Mouse (Mus musculus): Measurements from ENCODE around the gene Lrrc36. TPM values are rescaled to one million over a fixed set of nuclear protein-coding genes. Genes with fewer than 3 reads are reported as not detected.

The Lrrc36 gene
- total RNA-seq, 2 experiments from 2014 or later = 0.27 TPM; not detected in 1

- H3K4me3 ChIP-seq = no peak overlapping the region
- DNase-seq (ENCODE audit: extremely low spot score in 1 of 2, low spot score in 2 of 2) = peak in 1 of 2 experiments; percentile 37
- no peak overlapping the region for H3K27ac ChIP-seq
- TF ChIP-seq CTCF (IDR thresholded peaks at IDR 0.05) = peak; percentile 83
- intact Hi-C loops (cut with DNase I) = loop anchor here (2.0 kb wide), 1 partner anchor 39 kb away; no protein-coding TSS in a partner anchor
Measured at GRCm38 (mm10) chr8:105397747-105398146, 15.6 kb upstream of the Lrrc36 start.

- H3K27ac ChIP-seq = no peak overlapping the region
- intact Hi-C loops (cut with DNase I) = no loop called here
- DNase-seq (ENCODE audit: extremely low spot score in 1 of 2, low spot score in 2 of 2) = no peak
- TF ChIP-seq CTCF (IDR thresholded peaks at IDR 0.05) = no peak
- H3K4me3 ChIP-seq = no peak overlapping the region
Measured at GRCm38 (mm10) chr8:105400016-105400415, 13.4 kb upstream of the Lrrc36 start.

GRCm38 (mm10) chr8:105403467-105403866, 9.9 kb upstream of the Lrrc36 start:
- no peak for TF ChIP-seq CTCF (IDR thresholded peaks at IDR 0.05)
- DNase-seq (ENCODE audit: extremely low spot score in 1 of 2, low spot score in 2 of 2) = no peak
- intact Hi-C loops (cut with DNase I) = no loop called here
- Histone ChIP-seq H3K4me3 (no peak overlapping the region), H3K27ac (no peak overlapping the region)

- DNase-seq (ENCODE audit: extremely low spot score in 1 of 2, low spot score in 2 of 2) = no peak
- intact Hi-C loops (cut with DNase I) = no loop called here
- no peak for TF ChIP-seq CTCF (IDR thresholded peaks at IDR 0.05)
- Histone ChIP-seq H3K4me3 (no peak overlapping the region), H3K27ac (no peak overlapping the region)
Measured at GRCm38 (mm10) chr8:105404496-105404895, 8.9 kb upstream of the Lrrc36 start.

- intact Hi-C loops (cut with DNase I) = no loop called here
- no peak overlapping the region for H3K27ac ChIP-seq
- DNase-seq (ENCODE audit: extremely low spot score in 1 of 2, low spot score in 2 of 2) = no peak
- no peak overlapping the region for H3K4me3 ChIP-seq
- TF ChIP-seq CTCF (IDR thresholded peaks at IDR 0.05) = no peak
Measured at GRCm38 (mm10) chr8:105406416-105406815, 7.0 kb upstream of the Lrrc36 start.

- intact Hi-C loops (cut with DNase I) = no loop called here
- DNase-seq (ENCODE audit: extremely low spot score in 1 of 2, low spot score in 2 of 2) = no peak
- Histone ChIP-seq H3K4me3 (no peak overlapping the region), H3K27ac (no peak overlapping the region)
- TF ChIP-seq CTCF (IDR thresholded peaks at IDR 0.05) = no peak
Measured at GRCm38 (mm10) chr8:105408331-105408730, 5.0 kb upstream of the Lrrc36 start.

GRCm38 (mm10) chr8:105409947-105410346, 3.4 kb upstream of the Lrrc36 start:
- DNase-seq (ENCODE audit: extremely low spot score in 1 of 2, low spot score in 2 of 2) = no peak
- intact Hi-C loops (cut with DNase I) = no loop called here
- peak; percentile 3 for TF ChIP-seq CTCF (IDR thresholded peaks at IDR 0.05)
- Histone ChIP-seq H3K4me3 (no peak overlapping the region), H3K27ac (no peak overlapping the region)

GRCm38 (mm10) chr8:105418992-105419391, 5.6 kb downstream of the Lrrc36 start:
- Histone ChIP-seq H3K27ac (no peak overlapping the region), H3K4me3 (no peak overlapping the region)
- intact Hi-C loops (cut with DNase I) = no loop called here
- peak; percentile 19 for TF ChIP-seq CTCF (IDR thresholded peaks at IDR 0.05)
- DNase-seq (ENCODE audit: extremely low spot score in 1 of 2, low spot score in 2 of 2) = no peak

GRCm38 (mm10) chr8:105419800-105420199, 6.4 kb downstream of the Lrrc36 start:
- Histone ChIP-seq H3K27ac (no peak overlapping the region), H3K4me3 (no peak overlapping the region)
- intact Hi-C loops (cut with DNase I) = no loop called here
- no peak for DNase-seq (ENCODE audit: extremely low spot score in 1 of 2, low spot score in 2 of 2)
- no peak for TF ChIP-seq CTCF (IDR thresholded peaks at IDR 0.05)

GRCm38 (mm10) chr8:105422006-105422405, 8.6 kb downstream of the Lrrc36 start:
- no peak overlapping the region for H3K4me3 ChIP-seq
- TF ChIP-seq CTCF (IDR thresholded peaks at IDR 0.05) = no peak
- no peak for DNase-seq (ENCODE audit: extremely low spot score in 1 of 2, low spot score in 2 of 2)
- intact Hi-C loops (cut with DNase I) = no loop called here
- no peak overlapping the region for H3K27ac ChIP-seq

- DNase-seq (ENCODE audit: extremely low spot score in 1 of 2, low spot score in 2 of 2) = no peak
- TF ChIP-seq CTCF (IDR thresholded peaks at IDR 0.05) = no peak
- Histone ChIP-seq H3K4me3 (no peak overlapping the region), H3K27ac (no peak overlapping the region)
- intact Hi-C loops (cut with DNase I) = no loop called here
Measured at GRCm38 (mm10) chr8:105426878-105427277, 13.5 kb downstream of the Lrrc36 start.

GRCm38 (mm10) chr8:105431743-105432515, 18.6 kb downstream of the Lrrc36 start:
- no peak for DNase-seq (ENCODE audit: extremely low spot score in 1 of 2, low spot score in 2 of 2)
- TF ChIP-seq CTCF (IDR thresholded peaks at IDR 0.05) = no peak
- no peak overlapping the region for H3K4me3 ChIP-seq
- no peak overlapping the region for H3K27ac ChIP-seq
- intact Hi-C loops (cut with DNase I) = no loop called here

GRCm38 (mm10) chr8:105433021-105433420, 19.6 kb downstream of the Lrrc36 start:
- no peak for DNase-seq (ENCODE audit: extremely low spot score in 1 of 2, low spot score in 2 of 2)
- Histone ChIP-seq H3K27ac (no peak overlapping the region), H3K4me3 (no peak overlapping the region)
- intact Hi-C loops (cut with DNase I) = no loop called here
- no peak for TF ChIP-seq CTCF (IDR thresholded peaks at IDR 0.05)

Measured in left cerebral cortex, adult 2 months (tissue).